Mouse (Mus musculus): ENCODE results near the gene Gm13057.
"Not testable (repeated sequence)": the region's sequence is repeated elsewhere in the genome, so short reads cannot be mapped to it uniquely, and the experiment has no call there.

Gm13057 gene

GRCm38 (mm10) chr4:143551400-143551799, at the start of gene Gm13057, which contains the start of gene BC080695:
Gm13057 (plus strand) TSS chr4:143551709.
BC080695 (plus strand) TSS chr4:143551700.
- DNase-seq (ENCODE audit: low read depth, low spot score) = not testable (repeated sequence)

- no peak for DNase-seq (ENCODE audit: low read depth, low spot score)
These were observed 40.5 kb upstream of the Gm13057 start, which contains the start of gene Gm13043 for GRCm38 (mm10) chr4:143511043-143511442. Gm13043 (plus strand) TSS chr4:143511343.

- not testable (repeated sequence) for DNase-seq (ENCODE audit: low read depth, low spot score)
These were observed 15.9 kb upstream of the Gm13057 start, which contains the start of gene Gm13040 for GRCm38 (mm10) chr4:143535654-143536053. Gm13040 (plus strand) TSS chr4:143535954.
